Mouse (Mus musculus): ENCODE results near the gene Gm49366.
A peak's percentile ranks its signal among the peaks of the same experiment; 100 is the strongest.
"Not testable (repeated sequence)": the region's sequence is repeated elsewhere in the genome, so short reads cannot be mapped to it uniquely, and the experiment has no call there.

Gm49366 gene

DNA sequence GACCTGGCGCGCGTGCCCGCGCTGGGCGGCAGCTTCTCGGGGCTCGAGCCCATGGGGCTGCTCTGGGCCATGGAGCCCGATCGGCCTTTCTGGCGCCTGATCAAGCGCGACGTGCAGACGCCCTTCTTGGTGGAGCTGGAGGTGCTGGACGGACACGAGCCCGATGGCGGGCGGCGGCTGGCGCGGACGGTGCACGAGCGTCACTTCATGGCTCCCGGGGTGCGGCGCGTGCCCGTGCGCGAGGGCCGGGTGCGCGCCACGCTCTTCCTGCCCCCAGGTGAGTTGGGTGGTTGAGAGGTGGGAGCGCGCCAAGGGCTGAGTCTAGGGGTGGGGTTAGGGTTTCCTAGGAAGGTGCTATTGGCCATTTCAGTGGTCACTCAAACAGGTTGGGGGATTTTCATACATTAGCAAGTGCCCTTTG is at the start of gene Gm49366:
Gene Gm49366, plus strand, starts transcription at position 245 of the 421 bp plus-strand sequence.
- peak; percentile 4 to 44 for DNase-seq (ENCODE audit: low spot score in 2 of 2)

DNA sequence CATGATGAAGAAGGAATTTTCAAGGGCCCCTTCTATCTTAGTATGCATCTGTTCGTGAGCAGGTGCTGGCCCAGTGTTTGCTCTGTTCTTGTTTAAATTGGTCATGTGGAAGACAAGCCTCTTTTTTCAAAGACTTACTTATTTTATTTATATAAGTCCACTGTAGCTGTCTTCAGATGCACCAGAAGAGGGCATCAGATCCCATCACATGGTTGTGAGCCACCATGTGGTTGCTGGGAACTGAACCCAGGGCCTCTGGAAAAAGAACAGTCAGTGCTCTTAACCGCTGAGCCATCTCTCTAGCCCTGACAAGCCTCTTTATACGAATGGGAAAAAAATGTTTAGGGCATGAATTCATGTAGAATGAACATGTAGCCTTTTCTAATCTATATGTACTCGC is 49.4 kb upstream of the Gm49366 start:
- no peak for DNase-seq (ENCODE audit: low spot score in 2 of 2)

DNA sequence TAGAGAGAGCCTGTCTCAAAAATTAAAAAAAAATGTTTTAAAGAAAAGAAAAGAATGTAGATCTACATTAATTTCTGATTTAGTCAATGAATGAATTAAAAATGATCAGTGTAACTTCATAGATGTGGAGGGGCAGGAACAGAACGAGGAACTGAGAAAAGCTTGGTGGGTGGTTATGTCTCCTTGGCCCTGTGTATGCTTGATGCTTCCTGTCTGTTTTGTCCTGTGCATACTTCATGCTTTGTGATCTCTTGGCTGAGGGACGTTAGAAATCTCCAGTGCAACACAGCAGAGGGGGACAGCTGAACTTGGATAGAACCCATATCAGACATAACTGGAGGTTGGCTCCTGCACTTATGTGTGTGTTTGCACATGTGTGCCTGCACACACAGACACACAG is 41.5 kb upstream of the Gm49366 start:
- DNase-seq (ENCODE audit: low spot score in 2 of 2), result no peak

DNA sequence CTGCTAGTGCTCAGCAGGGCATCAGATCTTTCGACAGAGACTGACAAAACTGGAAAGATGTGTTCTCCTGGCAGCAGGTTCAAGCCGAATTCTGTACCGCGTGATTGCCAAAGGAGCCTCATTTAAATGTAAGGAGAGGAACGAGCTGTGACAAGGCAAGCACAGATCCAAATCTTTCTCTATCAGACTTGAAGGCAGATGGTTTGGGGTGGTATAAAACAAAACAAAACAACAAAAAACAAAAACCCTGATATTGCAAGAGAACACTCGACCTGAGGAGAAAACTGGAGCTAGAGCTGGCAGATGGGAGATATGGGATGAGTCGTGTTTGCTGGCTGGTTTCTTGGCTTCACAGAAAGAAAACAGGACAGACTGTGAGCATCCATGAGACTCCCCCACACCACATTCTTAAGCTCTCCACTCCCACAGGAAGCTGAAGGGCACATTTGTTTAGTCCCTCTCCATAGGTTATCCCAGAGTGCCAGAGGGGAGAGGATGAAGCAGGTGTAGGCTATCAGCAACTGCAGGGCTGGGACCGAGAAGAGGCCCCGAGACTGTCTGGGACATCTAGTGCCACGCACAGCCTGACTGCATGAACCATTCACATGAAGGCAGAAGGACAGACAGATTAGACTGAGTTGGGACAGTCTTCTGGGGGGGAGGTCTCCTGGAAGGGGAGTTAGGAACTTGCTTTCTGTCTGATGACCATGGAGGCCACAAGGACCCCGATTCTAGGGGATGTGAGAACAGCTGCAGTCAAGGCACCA is 40.2 kb upstream of the Gm49366 start:
- peak in 1 of 2 experiments; percentile 45 for DNase-seq (ENCODE audit: low spot score in 2 of 2)

DNA sequence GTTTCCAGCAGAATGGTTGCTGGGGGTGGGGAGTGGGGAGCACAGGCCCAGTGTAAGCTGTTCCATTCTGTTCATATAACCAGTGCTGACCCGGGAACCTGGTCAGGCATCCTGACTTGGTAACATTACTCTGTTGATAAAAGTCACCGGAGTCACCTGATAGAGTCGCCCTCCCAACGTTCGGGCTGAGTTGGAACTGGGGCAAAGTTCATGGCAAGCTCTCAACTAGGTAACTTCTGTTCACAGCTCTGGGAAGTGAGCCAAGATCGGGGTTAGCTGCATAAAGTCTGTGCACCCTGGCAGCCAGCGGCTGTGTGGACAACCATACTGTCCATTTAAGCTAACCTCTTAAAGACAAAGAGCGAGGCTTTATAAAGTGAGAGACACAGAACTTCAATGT is 39.5 kb upstream of the Gm49366 start:
- peak; percentile 55 to 70 for DNase-seq (ENCODE audit: low spot score in 2 of 2)

DNA sequence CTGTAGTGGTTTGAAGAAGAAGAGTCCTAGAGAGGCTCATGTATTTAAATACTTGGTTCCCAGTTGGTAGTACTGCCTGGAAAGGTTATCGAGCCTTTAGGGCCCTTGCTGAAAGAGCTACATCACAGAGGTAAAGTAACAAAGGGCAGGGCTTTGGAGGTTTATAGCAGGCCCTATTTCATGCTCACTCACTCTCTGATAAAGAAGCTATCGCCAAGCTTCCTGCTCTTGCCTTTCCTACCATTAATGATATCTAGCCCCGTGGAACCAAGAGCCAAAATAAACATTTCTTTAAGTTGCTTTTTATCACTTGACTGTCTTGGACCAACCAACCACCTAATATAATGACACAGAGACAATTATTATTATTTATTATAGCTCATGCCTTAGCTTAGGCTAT is 38.3 kb upstream of the Gm49366 start:
- no peak for DNase-seq (ENCODE audit: low spot score in 2 of 2)

DNA sequence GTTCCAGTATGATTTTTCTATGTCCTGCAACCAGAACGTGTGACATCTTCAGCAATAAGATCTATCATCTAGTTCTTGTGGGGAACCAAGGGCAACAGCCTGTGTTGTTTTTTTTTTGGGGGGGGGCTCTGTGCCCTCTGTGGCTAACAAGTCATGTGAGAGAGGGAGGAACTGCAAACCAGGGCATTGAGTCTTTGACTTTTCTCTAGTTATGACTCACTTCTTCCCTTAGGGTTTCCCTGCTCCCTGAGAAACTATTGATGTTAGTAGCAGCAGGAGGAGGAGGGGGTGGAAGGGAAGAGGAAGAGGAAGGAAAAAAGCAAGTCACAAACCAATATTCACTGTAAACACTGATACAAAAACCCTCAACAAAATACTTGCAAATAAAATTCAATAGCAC is 34.9 kb upstream of the Gm49366 start:
- DNase-seq (ENCODE audit: low spot score in 2 of 2), result no peak

DNA sequence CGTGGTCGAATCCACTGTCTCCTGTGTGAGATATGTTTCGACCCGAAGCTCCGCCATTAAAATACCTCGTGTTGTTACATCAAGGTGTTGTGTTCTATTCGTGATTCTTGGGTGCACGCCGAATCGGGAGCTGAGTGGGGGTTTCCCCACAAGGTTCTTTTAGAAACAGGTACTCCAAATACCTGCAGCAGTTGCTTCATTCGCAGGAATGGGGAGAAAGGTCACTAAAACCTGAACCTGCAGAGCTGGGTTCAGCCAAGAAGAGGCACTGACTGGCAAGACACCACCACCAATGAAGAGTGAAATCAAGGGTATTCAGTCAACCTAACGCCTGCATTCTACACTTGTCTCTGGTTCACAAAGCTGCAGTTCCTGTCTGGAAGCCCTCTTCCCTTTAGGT is 30.5 kb upstream of the Gm49366 start:
- DNase-seq (ENCODE audit: low spot score in 2 of 2), result no peak

DNA sequence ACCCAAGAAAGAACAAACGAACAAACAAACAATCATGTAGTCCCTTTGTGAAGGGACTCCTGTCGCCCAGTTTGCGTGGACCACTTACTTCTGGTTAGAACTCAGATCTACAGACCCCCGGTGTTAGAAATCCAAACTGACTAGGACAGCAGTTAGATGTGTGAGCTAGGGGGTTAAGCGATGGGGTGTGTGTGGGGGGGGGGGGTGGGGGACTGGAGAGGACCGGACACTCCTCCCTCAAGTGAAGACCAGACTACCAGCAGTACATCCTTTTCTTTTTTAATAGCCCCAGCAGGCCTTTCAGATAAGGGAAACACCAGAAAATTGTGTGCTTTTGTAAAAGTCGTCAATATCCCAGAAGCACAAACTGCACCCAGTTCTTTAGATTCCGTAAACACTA is 30.0 kb upstream of the Gm49366 start:
- no peak for DNase-seq (ENCODE audit: low spot score in 2 of 2)

DNA sequence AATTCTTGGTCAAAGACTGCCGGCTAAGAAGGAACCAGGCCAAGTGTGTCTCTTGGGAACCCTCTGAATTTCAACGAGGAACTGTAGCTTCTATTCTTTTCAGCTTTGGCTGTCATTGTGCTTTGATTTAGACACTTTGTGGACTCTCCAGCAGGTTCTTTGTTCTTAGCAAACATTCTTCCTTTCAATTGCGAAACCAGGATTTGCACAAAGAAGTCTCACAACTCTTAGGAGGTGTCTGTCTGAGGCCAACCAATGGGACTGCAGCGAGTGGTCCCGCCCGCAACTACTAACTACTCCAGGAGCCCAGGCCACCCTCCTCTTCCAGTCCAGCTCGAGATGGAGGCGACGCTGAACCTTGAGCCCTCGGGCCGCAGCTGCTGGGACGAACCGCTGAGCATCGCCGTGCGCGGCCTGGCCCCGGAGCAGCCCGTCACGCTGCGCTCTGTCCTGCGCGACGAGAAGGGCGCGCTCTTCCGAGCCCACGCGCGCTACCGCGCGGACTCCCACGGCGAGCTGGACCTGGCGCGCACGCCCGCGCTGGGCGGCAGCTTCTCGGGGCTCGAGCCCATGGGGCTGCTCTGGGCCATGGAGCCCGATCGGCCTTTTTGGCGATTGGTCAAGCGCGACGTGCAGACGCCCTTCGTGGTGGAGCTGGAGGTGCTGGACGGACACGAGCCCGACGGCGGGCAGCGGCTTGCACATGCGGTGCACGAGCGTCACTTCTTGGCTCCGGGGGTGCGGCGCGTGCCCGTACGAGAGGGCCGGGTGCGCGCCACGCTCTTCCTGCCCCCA is 29.4 kb upstream of the Gm49366 start, which contains the start of gene Acot1:
Gene Acot1, plus strand, starts transcription at position 320 of the 795 bp plus-strand sequence.
- DNase-seq (ENCODE audit: low spot score in 2 of 2), result peak; percentile 60 to 73

DNA sequence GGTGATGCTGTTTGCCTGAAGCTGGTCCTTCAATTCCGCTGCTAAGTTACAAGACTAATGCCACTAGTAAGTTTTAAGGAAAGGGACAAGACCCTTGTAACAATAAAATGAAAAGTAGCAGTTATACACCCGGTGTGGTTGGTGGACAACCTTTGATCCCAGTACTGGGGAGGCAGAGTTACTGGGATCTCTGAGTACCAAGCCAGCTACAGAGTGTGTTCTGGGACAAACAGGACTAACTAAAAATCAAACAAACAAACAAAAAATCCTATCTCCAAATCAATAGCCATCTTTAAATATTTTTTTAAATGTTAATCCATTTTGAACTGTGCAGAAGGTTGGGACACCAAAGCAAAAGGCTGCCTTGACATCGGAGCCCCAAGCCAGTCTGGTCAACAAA is 28.5 kb upstream of the Gm49366 start:
- DNase-seq (ENCODE audit: low spot score in 2 of 2), result no peak

DNA sequence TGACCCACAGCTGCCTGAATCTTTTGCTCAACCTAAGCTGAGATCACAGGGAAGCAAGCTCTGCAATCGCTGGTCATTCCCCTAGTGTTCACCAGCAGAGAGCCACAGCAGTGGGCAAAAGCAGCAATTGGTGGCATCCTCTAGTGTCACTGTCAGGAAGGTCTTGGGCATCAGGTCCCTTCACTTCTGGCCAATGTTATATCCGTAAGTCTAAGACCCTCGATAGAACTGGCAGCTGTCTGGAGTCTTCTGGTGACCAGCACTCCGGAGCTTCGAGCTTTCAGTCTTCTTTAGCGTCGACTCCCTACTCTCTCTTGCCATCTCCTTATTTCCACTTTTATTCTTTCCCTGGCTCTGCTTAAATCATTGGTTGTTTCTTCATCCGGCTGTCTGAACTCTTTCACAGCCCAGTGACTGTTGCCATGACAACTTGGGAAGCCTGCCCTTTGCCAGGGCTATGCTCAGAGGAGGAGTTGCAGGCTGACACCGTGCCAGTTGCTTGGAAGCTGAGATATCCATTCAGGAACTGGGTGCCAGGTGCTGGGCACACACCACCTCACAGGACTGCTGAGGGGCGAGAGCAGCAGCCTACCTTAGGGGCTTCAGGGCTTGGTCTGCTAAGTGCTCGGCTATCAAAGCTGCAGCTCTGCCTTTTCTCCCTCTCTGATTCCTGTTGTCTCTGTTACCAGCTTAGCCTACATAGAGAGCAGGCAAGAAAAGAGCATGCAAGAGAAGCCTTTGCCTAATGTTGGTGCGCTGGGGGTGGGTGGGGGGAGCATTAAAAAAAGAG is 27.3 kb upstream of the Gm49366 start:
- DNase-seq (ENCODE audit: low spot score in 2 of 2), result peak in 1 of 2 experiments; percentile 32

DNA sequence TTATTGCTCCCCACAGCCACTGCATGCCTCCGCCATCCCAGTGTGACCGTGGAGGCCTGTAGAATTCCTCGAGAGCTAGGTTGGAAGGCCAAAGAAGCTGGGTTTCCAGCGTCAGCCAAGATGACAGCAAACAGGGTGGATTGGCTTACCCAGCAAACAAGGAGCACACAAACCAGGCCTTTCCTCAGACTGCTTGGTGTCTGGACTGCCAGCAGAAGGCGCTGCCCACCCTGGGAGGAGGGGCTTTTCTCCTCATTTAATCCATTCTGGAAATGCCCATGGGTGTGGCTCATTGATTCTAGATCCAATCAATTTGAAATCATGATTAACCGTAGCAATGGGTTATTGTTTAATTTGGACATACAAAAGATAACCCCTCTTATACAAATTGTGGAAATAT is 25.6 kb upstream of the Gm49366 start:
- DNase-seq (ENCODE audit: low spot score in 2 of 2), result no peak

DNA sequence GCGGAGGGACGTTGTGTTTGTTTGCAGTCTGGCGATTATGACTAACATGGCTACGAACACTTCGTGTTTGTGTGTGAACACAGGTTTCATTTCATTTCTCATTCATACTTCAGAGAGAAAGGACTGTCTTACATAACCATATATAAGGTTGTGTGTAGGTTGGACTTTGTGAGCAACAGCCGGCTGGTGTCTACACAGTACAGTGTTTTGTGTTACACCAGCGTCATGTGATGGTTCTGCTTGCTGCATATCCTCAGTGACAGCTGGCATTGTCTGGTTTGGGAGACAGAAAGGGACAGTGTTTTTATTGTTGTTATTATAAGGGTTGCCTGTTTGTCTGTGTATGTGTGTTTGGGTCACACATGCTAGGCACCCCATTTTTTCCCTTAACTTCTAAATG is 25.0 kb upstream of the Gm49366 start:
- no peak for DNase-seq (ENCODE audit: low spot score in 2 of 2)

DNA sequence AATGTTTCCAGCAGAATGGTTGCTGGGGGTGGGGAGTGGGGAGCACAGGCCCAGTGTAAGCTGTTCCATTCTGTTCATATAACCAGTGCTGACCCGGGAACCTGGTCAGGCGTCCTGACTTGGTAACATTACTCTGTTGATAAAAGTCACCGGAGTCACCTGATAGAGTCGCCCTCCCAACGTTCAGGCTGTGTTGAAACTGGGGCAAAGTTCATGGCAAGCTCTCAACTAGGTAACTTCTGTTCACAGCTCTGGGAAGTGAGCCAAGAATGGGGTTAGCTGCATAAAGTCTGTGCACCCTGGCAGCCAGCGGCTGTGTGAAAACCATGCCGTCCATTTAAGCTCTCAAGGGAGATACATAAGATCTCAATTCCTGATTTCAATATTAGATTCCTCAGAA is 18.2 kb upstream of the Gm49366 start:
- DNase-seq (ENCODE audit: low spot score in 2 of 2), result peak; percentile 56 to 78

DNA sequence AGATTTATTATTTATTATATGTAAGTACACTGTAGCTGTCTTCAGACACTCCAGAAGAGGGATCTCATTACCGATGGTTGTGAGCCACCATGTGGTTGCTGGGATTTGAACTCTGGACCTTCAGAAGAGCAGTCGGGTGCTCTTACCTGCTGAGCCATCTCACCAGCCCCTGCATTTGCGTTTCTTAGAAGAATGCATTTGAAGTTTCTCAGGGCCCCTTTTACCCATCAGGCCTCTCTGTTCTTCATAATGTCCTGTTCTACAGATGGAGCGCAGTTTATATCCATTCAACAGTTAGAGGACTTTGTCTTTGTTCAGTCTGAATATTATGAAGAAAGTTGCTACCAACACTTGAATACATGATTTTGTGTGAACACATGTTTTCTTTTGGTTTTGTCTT is 16.5 kb upstream of the Gm49366 start:
- DNase-seq (ENCODE audit: low spot score in 2 of 2), result not testable (repeated sequence)

DNA sequence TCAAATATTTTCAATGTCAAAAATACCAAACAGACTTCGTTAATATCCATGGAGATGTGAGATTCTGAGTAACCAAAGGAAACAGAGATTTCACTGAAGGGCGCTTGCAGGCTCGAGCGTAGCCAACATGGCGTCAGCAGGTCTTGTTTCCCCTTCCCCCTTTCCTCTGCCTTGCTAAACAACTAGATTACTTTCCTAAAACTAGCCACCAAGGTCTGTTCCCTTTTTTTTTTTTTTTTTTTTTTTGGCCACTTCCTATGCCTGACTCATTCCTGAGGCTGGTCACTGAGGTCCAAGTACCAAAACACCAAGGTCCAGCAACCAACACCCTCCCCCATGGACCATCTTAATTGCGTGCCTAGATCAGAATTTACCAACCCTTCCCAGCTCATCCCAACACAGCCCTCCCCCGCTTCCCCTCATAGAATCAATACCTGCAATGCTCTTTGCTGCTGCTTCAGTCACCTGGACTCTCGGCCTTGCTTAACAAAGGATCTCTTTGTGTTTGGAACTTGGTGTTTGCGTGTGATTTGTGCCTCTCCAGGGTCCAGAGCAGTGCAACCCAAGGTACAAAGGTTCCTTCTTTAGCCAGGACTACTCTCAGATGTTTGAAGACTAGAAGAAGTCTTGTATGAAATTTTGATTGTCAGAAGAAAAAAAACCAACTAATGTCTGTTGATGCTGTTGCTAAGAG is 15.5 kb upstream of the Gm49366 start:
- DNase-seq (ENCODE audit: low spot score in 2 of 2), result no peak

DNA sequence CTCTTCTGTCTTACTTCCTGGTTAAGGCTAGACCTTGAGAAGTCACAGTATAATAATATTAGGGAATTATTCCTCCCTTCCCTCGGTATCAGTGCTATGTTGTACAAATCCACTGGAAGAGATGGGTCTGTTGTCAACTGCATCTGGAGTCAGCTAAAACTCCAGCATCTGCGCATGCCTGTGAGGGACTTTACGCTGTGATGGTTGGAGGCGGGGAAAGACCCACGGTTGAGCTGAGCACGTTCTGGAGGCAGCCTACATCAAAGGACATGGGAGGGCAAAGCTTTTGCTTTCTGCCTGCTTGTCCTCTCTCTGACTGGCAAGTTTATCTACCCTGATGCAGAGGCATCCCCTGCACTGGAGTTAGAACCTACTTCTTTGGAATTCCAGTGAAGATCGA is 12.8 kb upstream of the Gm49366 start:
- no peak for DNase-seq (ENCODE audit: low spot score in 2 of 2)

DNA sequence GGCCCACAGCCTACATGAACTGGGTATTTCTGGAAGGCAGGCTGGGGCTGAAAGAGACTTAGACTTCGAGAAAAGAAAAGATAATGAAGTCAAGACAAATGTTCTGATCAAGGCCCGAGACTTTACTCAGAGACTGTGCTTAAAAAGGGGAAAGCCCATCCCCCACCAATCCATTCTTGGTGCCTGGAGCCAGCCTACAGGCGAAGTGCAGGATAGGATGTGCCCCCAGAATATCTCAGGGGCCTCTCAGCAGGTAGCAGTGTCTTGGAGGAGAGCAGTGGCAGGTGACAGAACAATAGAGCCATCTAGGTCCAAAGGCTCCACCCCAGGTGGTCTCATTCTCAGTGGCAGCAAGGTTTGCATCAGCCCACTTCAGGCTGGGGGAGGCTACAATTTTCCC is 10.4 kb upstream of the Gm49366 start:
- not testable (repeated sequence) for DNase-seq (ENCODE audit: low spot score in 2 of 2)

DNA sequence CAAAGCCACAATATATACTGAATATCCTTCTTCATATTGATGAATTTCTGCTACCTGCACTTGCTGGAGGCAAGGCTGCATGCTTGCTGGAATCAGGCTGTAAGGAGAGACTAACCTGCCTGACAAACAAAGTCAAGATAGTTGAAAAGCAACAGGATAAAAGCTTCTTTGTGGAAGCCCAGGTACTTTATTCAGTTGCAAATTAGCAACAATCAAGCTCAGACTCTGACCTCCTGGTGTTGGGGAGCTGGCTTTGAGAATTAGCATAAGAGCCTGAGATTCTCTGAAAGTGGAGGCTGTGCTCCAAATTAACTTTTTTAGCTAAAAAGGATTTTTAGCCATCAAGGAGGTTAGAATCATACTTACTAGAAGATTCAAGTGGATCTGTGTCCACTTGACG is 9.7 kb upstream of the Gm49366 start:
- DNase-seq (ENCODE audit: low spot score in 2 of 2), result not testable (repeated sequence)

DNA sequence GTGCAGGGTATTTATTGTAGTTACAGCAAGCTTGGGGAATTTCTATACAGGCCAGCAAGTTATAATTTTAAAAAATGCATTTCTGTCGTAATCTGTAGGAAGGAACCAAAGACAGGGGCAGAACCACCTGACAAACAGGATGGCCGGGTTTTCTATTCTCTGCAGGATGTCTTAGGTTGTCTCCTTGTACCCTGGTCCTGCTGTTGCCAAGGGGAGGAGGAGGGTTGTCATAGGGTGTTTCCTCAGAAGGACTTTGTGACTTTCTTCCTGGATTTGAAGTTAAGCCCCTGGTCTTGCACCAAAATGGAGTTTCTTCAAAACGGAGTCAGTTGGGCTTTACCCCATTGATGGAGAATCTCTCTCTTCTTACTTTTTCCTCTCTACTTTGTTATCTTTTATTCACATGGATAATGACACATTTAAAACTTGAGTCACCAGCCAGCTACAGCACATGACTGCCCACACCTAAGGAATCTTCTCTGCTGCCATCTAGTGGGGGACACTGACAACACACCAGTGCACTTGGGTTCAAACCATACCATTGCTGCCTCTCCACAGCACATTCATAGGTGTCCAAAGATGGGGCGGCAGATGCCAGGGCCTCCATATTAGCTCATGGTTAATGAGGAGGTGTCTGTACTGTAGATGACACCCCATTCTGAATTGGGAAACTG is 7.9 kb upstream of the Gm49366 start:
- DNase-seq (ENCODE audit: low spot score in 2 of 2), result peak; percentile 49 to 73
